Mouse (Mus musculus): Measurements from ENCODE around the gene Lmod3.
A peak's percentile ranks its signal among the peaks of the same experiment; 100 is the strongest.
"Not testable (repeated sequence)": the region's sequence is repeated elsewhere in the genome, so short reads cannot be mapped to it uniquely, and the experiment has no call there.

The Lmod3 gene

GRCm38 (mm10) chr6:97276366-97276765, 23.8 kb upstream of the Lmod3 start:
- no peak for DNase-seq (ENCODE audit: extremely low read depth, low read depth)

GRCm38 (mm10) chr6:97275760-97276159, 23.2 kb upstream of the Lmod3 start:
- DNase-seq (ENCODE audit: extremely low read depth, low read depth), result no peak

- no peak for DNase-seq (ENCODE audit: extremely low read depth, low read depth)
Measured at GRCm38 (mm10) chr6:97273777-97274176, 21.2 kb upstream of the Lmod3 start.

GRCm38 (mm10) chr6:97273058-97273710, 20.6 kb upstream of the Lmod3 start:
- DNase-seq (ENCODE audit: extremely low read depth, low read depth), result no peak

GRCm38 (mm10) chr6:97272349-97272748, 19.8 kb upstream of the Lmod3 start:
- DNase-seq (ENCODE audit: extremely low read depth, low read depth), result no peak

GRCm38 (mm10) chr6:97269596-97269995, 17.0 kb upstream of the Lmod3 start:
- DNase-seq (ENCODE audit: extremely low read depth, low read depth), result no peak

GRCm38 (mm10) chr6:97267132-97267531, 14.6 kb upstream of the Lmod3 start:
- no peak for DNase-seq (ENCODE audit: extremely low read depth, low read depth)

GRCm38 (mm10) chr6:97266661-97267060, 14.1 kb upstream of the Lmod3 start:
- no peak for DNase-seq (ENCODE audit: extremely low read depth, low read depth)

GRCm38 (mm10) chr6:97265705-97266104, 13.1 kb upstream of the Lmod3 start:
- DNase-seq (ENCODE audit: extremely low read depth, low read depth), result no peak

- DNase-seq (ENCODE audit: extremely low read depth, low read depth), result no peak
Measured at GRCm38 (mm10) chr6:97265240-97265639, 12.7 kb upstream of the Lmod3 start.

GRCm38 (mm10) chr6:97263750-97264149, 11.2 kb upstream of the Lmod3 start:
- DNase-seq (ENCODE audit: extremely low read depth, low read depth), result not testable (repeated sequence)

- DNase-seq (ENCODE audit: extremely low read depth, low read depth), result no peak
Measured at GRCm38 (mm10) chr6:97262229-97262628, 9.7 kb upstream of the Lmod3 start.

GRCm38 (mm10) chr6:97259926-97260325, 7.4 kb upstream of the Lmod3 start:
- DNase-seq (ENCODE audit: extremely low read depth, low read depth), result not testable (repeated sequence)

GRCm38 (mm10) chr6:97258489-97258888, 5.9 kb upstream of the Lmod3 start:
- no peak for DNase-seq (ENCODE audit: extremely low read depth, low read depth)

GRCm38 (mm10) chr6:97252086-97252485, 473 bp downstream of the Lmod3 start:
- DNase-seq (ENCODE audit: extremely low read depth, low read depth), result no peak

- DNase-seq (ENCODE audit: extremely low read depth, low read depth), result peak; percentile 38
Measured at GRCm38 (mm10) chr6:97250966-97251365, 1.6 kb downstream of the Lmod3 start.

GRCm38 (mm10) chr6:97245200-97245599, 7.4 kb downstream of the Lmod3 start:
- no peak for DNase-seq (ENCODE audit: extremely low read depth, low read depth)

- DNase-seq (ENCODE audit: extremely low read depth, low read depth), result no peak
Measured at GRCm38 (mm10) chr6:97242522-97242921, 10.0 kb downstream of the Lmod3 start.

GRCm38 (mm10) chr6:97240092-97240491, 12.5 kb downstream of the Lmod3 start:
- DNase-seq (ENCODE audit: extremely low read depth, low read depth), result no peak

GRCm38 (mm10) chr6:97239360-97239759, 13.2 kb downstream of the Lmod3 start:
- DNase-seq (ENCODE audit: extremely low read depth, low read depth), result no peak

- no peak for DNase-seq (ENCODE audit: extremely low read depth, low read depth)
Measured at GRCm38 (mm10) chr6:97236088-97236487, 16.5 kb downstream of the Lmod3 start.

- DNase-seq (ENCODE audit: extremely low read depth, low read depth), result no peak
Measured at GRCm38 (mm10) chr6:97234911-97235668, 17.5 kb downstream of the Lmod3 start.

Data from MEL-GATA-1-ER (cell line).